Mouse (Mus musculus) thymus, adult 2 months (tissue): Measurements from ENCODE around the gene 4833439L19Rik.

Experiments used
- CTCF ChIP-seq: fragments of 200-500 bp; IDR thresholded peaks from 2 replicates; pipeline ENCODE4 v1.5.1; 2012; ENCODE audit warnings: mild to moderate bottlenecking, control low read depth, low read length, moderate library complexity, borderline replicate concordance; ENCODE audit not compliant: control insufficient read depth, poor library complexity, insufficient read depth; ENCODE audit errors: extremely low read depth
- POLR2A ChIP-seq: fragments of 200-500 bp; IDR thresholded peaks from 2 replicates; pipeline ENCODE4 v1.6.1; 2012; ENCODE audit warnings: mild to moderate bottlenecking, low read length, control low read depth, moderate library complexity; ENCODE audit not compliant: control insufficient read depth, poor library complexity, insufficient read depth; ENCODE audit errors: extremely low read depth

GRCm38 (mm10) chr13:54521181-54521580 lies 44.1 kb downstream of the 4833439L19Rik start:
- no peak for TF ChIP-seq CTCF
- TF ChIP-seq POLR2A, result no peak
